Mouse (Mus musculus): ENCODE data around the gene Wbp1. TPM values are rescaled to one million over a fixed set of nuclear protein-coding genes. Genes with fewer than 3 reads are reported as not detected.

Gene Wbp1
- total and polyA plus RNA-seq, 2 experiments from 2014 or later, result 101 to 209 TPM

DNA sequence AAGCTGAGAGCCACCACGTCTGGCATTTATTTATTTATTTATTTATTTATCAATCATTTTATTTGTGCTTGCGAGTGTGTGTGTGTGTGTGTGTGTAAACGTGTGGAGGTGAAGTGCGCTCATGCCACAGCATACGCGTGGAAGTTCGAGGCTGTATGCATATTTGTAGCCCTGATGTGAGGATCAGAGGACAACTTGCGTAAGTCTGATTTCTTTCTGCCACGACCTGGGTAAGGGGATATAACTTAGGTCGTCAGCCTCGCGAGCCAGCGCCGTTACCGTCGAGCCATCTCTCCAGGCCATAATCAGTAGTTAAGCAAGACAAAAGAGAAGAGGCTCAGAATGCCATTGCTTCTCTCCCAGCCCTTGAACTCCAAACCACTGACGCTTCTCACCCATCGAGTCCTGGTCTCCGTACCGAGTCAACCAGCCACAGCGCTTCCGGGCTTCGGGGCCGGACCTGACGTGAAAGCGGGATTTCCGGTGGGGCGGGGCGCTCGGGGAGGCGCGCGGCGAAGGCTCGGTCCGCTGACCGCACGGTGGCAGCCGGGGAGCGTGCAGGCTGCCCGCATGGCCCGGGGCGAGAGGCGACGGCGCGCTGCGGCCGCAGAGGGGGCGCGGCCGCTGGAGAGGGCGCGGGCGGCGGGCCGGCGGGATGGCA, 6.2 kb downstream of the Wbp1 start, which contains the start of gene Mogs:
TSS of gene Mogs (plus strand) at position 486 of the 661 bp plus-strand sequence.
- TF ChIP-seq CTCF (IDR thresholded peaks at IDR 0.05; ENCODE audit: low read depth), result no peak; the same call in 1 of the 2 replicates
- H3K4me2 ChIP-seq (ENCODE audit: low read depth, low read length), result peak within 1 kb of the TSS; percentile 95
- H3K27ac ChIP-seq, result peak within 1 kb of the TSS; percentile 78
- peak; percentile 95 for DNase-seq (ENCODE audit: low spot score)
- peak within 1 kb of the TSS; percentile 84 for H3K9ac ChIP-seq (replicated peaks; ENCODE audit: low read length)
- H3K4me3 ChIP-seq (ENCODE audit: low read length), result peak within 1 kb of the TSS; percentile 81
- H3K4me1 ChIP-seq (ENCODE audit: insufficient read depth, low read length), result peaks cover 16% of the 10 kb centered on the region
- no peaks in the 10 kb centered on the region for H3K9me3 ChIP-seq (ENCODE audit: low read length)
- H3K36me3 ChIP-seq (ENCODE audit: insufficient read depth, low read length), result 0 out of 2 replicates have a peak, but pooled peaks cover 9% of the 10 kb centered on the region
- no peaks in the 10 kb centered on the region for H3K27me3 ChIP-seq (ENCODE audit: insufficient read depth, low read length)
- 2% methylated on average over 58 of the region's 58 CpGs for WGBS
- ATAC-seq, result peak; percentile 89

DNA sequence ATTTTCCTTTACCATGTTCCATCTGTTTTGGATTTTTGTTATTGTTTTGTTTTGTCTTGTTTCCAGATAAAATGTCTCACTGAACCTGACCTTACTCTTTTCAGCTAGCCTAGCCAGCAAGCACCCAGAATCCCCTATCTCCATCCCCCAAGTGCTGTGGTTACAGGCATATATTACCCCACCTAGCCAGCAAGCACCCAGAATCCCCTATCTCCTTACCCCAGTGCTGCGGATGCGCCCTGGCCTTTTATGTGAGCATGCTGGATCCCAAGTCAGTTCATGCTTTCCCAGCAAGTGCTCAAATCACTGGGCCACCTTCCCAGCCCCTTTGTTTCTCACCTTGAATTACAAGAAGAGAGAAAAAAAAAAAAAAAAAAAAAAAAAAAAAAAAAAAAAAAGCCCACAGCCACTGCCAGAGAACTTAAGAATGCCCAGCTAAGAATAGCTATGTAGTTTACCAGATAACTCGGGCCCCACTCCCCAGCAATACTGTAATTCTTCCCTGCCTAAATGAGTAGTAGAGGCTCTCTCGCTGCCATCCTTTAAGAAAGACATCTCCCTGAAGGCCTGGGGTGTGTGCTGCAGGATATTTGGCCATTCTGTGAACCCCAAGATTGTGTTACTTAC, 9.7 kb downstream of the Wbp1 start:
- H3K27me3 ChIP-seq (ENCODE audit: insufficient read depth, low read length), result no peaks in the 10 kb centered on the region
- no peak overlapping the region for H3K9ac ChIP-seq (replicated peaks; ENCODE audit: low read length)
- ATAC-seq (no peak), DNase-seq (ENCODE audit: low spot score) (no peak)
- TF ChIP-seq CTCF (IDR thresholded peaks at IDR 0.05; ENCODE audit: low read depth), result no peak
- WGBS, result 89% methylated on average over 4 of the region's 4 CpGs
- H3K9me3 ChIP-seq (ENCODE audit: low read length), result no peaks in the 10 kb centered on the region
- no peak overlapping the region for H3K4me2 ChIP-seq (ENCODE audit: low read depth, low read length)
- H3K27ac ChIP-seq, result no peak overlapping the region
- H3K36me3 ChIP-seq (ENCODE audit: insufficient read depth, low read length), result 0 out of 2 replicates have a peak, but pooled peaks cover 5% of the 10 kb centered on the region
- H3K4me3 ChIP-seq (ENCODE audit: low read length), result no peak overlapping the region
- H3K4me1 ChIP-seq (ENCODE audit: insufficient read depth, low read length), result peaks cover 25% of the 10 kb centered on the region

DNA sequence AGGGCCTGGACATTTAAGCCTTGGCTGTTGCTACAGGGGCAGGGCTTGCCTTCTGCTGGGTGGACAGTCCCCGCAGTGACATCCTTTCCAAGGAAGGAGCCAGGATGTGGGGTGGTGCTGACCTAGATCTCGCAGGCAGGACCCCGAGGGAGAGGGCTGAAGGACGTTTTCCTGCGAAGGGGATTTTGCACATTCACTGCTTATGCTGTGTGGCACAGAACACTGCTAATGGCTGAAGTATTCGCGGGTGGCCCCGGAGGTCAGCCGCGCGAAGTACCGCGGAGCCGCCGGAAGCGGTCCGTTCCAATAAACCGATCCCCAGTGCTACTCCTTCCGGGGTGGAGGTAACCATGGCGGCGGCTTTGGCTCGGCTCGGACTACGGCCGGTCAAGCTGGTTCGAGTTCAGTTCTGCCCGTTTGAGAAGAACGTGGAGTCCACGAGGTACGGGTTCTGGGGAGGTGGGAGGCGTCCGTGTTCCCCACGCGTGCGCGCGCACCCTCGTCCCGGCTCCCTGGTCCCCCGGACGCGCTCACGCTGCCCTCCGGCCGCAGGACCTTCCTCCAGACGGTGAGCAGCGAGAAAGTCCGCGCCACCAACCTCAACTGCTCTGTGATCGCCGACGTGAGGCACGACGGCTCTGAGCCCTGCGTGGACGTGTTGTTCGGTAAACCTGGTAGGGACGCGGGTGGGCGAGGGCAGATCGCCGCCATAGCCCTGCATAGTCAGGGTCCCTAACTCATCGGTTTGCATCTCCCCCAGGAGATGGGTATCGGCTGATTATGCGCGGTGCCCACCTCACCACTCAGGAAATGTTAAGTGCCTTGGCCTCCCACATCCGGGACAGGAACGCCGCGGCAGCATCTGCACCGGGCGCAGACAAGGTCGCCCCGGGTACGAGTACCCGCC, 12.3 kb downstream of the Wbp1 start, which contains the start of gene Mrpl53:
TSS of gene Mrpl53 (plus strand) at position 279 of the 907 bp plus-strand sequence.
- WGBS, result under 1% methylated on average over 76 of the region's 76 CpGs
- Histone ChIP-seq H3K27me3 (ENCODE audit: insufficient read depth, low read length) (no peaks in the 10 kb centered on the region), H3K9me3 (ENCODE audit: low read length) (no peaks in the 10 kb centered on the region), H3K4me1 (ENCODE audit: insufficient read depth, low read length) (peaks cover 18% of the 10 kb centered on the region), H3K36me3 (ENCODE audit: insufficient read depth, low read length) (peaks cover 7% of the 10 kb centered on the region; the same call in 1 of the 2 replicates), H3K4me3 (ENCODE audit: low read length) (peak within 1 kb of the TSS; percentile 69), H3K4me2 (ENCODE audit: low read depth, low read length) (peak within 1 kb of the TSS; percentile 96), H3K27ac (peak within 1 kb of the TSS; percentile 91), H3K9ac (replicated peaks; ENCODE audit: low read length) (peak within 1 kb of the TSS; percentile 78)
- peak; percentile 93 for ATAC-seq
- TF ChIP-seq CTCF (IDR thresholded peaks at IDR 0.05; ENCODE audit: low read depth), result no peak
- DNase-seq (ENCODE audit: low spot score), result peak; percentile 91

DNA sequence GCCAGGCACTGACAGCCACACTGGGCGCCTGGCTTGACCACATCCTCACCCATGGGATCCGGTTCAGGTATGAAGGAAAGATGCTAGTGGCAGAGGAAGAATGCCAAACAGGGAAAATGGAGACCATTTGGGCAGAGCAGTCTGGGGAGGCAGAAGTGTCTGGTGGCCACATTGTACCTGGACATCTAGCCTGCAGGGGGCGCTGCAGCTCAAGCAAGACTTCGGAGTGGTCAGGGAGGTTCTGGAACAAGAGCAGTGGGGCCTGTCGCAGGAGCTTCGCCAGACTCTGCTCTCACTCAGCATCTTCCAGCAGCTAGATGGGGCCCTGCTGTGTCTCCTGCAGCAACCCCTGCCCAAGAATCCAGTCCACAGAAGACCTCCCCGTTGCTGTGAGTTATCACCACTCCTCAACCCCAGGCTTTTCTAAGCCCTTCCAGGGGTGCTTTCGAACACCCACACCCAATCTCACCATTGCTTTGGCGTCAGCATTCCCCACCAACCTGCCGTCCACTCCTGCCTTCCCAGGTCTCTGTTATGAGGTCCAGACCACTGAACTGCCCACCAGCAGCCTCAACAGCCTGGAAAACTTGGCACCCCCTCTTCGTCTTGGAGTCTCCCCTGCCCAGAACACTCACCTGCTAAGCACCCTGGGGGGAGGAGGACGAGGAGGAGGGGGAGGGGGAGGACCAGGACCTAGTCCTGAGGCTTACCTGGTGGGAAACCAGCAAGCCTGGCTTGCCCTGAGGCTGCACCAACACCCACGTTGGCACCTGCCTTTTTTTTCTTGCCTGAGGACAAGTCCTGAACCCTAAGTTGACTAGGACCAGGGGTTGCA, 13.6 kb downstream of the Wbp1 start:
- H3K27ac ChIP-seq, result peak overlapping the region; percentile 91; the same call in 1 of the 2 replicates
- ATAC-seq, result peak; percentile 41; the same call in 1 of the 2 replicates
- DNase-seq (ENCODE audit: low spot score), result peak; percentile 82
- WGBS, result 33% methylated on average over 13 of the region's 13 CpGs
- H3K9me3 ChIP-seq (ENCODE audit: low read length), result no peaks in the 10 kb centered on the region
- peaks cover 26% of the 10 kb centered on the region for H3K4me1 ChIP-seq (ENCODE audit: insufficient read depth, low read length)
- peaks cover 7% of the 10 kb centered on the region; the same call in 1 of the 2 replicates for H3K36me3 ChIP-seq (ENCODE audit: insufficient read depth, low read length)
- H3K4me3 ChIP-seq (ENCODE audit: low read length), result no peak overlapping the region
- H3K27me3 ChIP-seq (ENCODE audit: insufficient read depth, low read length), result no peaks in the 10 kb centered on the region
- peak overlapping the region; percentile 96 for H3K4me2 ChIP-seq (ENCODE audit: low read depth, low read length)
- H3K9ac ChIP-seq (replicated peaks; ENCODE audit: low read length), result peak overlapping the region; percentile 78
- peak; percentile 83 for TF ChIP-seq CTCF (IDR thresholded peaks at IDR 0.05; ENCODE audit: low read depth)

DNA sequence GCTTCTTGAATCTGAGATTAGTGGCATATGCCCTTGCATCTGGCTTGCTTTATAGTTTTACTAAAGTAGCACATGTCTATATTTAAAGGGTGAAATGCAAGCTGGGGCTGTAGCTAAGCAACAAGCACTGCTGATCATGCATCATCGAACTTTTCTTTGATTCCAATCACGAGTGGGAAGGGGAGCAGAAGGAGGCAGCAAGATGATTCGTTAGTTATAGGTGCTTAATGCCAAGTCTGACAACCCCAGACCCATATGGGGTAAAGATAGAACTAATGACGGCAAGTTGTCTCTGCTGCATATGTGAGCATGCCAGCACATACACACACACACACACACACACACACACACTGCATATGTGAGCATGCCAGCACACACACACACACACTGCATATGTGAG, 17.2 kb downstream of the Wbp1 start:
- Histone ChIP-seq H3K36me3 (ENCODE audit: insufficient read depth, low read length) (peaks cover 7% of the 10 kb centered on the region; the same call in 1 of the 2 replicates), H3K4me3 (ENCODE audit: low read length) (no peak overlapping the region), H3K4me1 (ENCODE audit: insufficient read depth, low read length) (peaks cover 23% of the 10 kb centered on the region), H3K9ac (replicated peaks; ENCODE audit: low read length) (no peak overlapping the region), H3K4me2 (ENCODE audit: low read depth, low read length) (no peak overlapping the region), H3K27me3 (ENCODE audit: insufficient read depth, low read length) (no peaks in the 10 kb centered on the region), H3K27ac (no peak overlapping the region), H3K9me3 (ENCODE audit: low read length) (no peaks in the 10 kb centered on the region)
- DNase-seq (ENCODE audit: low spot score) (no peak), ATAC-seq (no peak)
- no peak for TF ChIP-seq CTCF (IDR thresholded peaks at IDR 0.05; ENCODE audit: low read depth)
- WGBS, result 45% methylated on average over 4 of the region's 4 CpGs

Measured in hindbrain, postnatal 0 days (tissue).